Mouse (Mus musculus): ENCODE measurements around the gene Pacsin1. TPM values are rescaled to one million over a fixed set of nuclear protein-coding genes. Genes with fewer than 3 reads are reported as not detected.

Gene Pacsin1
- total RNA-seq, 2 experiments from 2014 or later = 0.44 to 0.87 TPM

- ATAC-seq (ENCODE audit: poor library complexity, severe bottlenecking) = no peak
These were observed 64.4 kb downstream of the Pacsin1 start for GRCm38 (mm10) chr17:27719663-27720062.

GRCm38 (mm10) chr17:27720326-27720725 is 65.0 kb downstream of the Pacsin1 start:
- no peak for ATAC-seq (ENCODE audit: poor library complexity, severe bottlenecking)

DNA sequence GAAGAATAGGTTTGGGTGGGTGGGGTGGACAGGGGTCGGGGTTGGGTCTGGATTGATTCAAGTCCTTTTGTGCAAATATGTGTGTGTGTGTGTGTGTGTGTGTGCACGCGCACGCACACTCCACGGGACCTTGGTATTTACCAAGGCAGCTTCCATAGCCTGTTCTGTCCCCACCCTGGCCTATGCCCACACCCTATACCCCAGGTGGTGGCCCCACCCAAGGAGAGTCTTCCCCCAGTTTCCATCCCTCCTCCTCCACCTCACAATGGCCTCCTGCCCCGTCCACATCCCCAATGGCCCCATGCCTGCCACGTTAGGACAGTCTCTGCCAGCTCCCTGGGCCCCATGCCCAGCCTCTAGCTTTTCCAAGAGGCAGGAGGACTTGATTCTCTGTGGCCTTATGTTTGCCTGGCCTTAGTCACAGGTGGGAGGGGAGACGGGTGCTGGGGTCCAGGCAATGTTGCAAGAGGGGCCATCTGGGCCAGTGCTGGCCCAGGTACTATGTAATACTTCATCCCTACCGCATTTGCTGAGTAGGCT is 65.9 kb downstream of the Pacsin1 start:
- no peak for ATAC-seq (ENCODE audit: poor library complexity, severe bottlenecking)

DNA sequence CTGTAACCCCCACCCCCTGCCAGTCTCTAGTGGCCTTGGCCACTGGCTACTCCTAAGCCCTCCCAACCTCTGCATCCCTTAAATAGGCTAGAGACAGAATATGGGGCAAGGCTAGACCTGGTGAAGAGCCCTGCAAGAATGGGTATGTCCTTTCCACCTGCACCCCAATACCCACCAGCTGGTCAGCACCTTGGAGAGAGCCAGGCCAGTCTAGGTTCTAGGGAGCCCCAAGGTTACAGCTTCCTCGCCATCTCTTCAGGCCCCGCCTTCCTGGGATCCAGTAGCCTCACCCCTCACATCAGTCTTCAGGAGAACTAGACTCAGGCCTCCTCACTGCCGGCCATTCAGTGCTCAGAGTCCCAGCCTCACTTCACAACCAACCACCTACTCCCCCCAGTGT is 69.0 kb downstream of the Pacsin1 start:
- ATAC-seq (ENCODE audit: poor library complexity, severe bottlenecking) = no peak

- ATAC-seq (ENCODE audit: poor library complexity, severe bottlenecking) = no peak
These were observed 69.7 kb downstream of the Pacsin1 start for GRCm38 (mm10) chr17:27725011-27725410.

DNA sequence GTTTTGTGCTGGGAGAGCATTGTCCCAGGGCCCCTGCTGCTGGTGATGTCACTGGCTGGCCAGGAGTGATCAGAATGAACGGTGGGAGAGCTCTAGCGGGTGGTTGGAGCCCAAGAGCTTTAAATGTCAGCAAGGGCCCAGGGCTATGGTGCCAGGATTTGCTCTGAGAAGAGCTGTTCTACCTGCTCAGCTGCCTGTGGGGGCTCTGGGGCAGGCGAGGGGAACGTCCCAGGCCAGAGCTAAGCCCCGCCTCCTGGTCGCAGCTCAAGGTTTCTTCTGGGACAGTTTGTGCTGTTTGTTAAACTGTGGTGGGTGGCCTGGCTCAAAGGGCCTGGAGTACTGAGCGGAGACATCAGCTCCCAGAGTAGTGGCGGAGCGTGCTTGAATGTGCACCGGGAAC is 70.1 kb downstream of the Pacsin1 start:
- no peak for ATAC-seq (ENCODE audit: poor library complexity, severe bottlenecking)

- no peak for ATAC-seq (ENCODE audit: poor library complexity, severe bottlenecking)
These were observed 71.2 kb downstream of the Pacsin1 start for GRCm38 (mm10) chr17:27726527-27726926.

- no peak for ATAC-seq (ENCODE audit: poor library complexity, severe bottlenecking)
These were observed 73.5 kb downstream of the Pacsin1 start, which contains the start of gene Spdef for GRCm38 (mm10) chr17:27728770-27729169. Spdef (minus strand) TSS chr17:27728955.

DNA sequence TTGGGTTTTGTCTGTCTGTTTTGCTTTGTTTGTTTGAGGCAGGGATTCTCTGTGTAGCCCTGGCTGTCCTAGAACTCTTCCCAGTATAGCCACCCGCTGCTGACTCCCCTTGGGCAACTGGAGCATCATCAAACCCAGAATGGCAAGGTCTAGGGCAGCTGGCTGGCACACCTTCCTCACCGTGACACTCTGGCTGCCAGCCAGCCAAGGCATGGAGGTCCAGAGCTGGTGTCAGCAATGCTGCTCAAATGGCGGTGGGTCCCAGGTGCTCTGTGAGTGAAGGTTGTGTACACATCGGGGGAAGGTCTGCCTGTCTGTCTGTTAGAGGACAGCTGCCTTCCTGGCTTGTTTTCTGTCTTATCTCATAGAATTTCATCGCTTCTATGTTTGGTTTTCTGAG is 76.8 kb downstream of the Pacsin1 start:
- no peak for ATAC-seq (ENCODE audit: poor library complexity, severe bottlenecking)

DNA sequence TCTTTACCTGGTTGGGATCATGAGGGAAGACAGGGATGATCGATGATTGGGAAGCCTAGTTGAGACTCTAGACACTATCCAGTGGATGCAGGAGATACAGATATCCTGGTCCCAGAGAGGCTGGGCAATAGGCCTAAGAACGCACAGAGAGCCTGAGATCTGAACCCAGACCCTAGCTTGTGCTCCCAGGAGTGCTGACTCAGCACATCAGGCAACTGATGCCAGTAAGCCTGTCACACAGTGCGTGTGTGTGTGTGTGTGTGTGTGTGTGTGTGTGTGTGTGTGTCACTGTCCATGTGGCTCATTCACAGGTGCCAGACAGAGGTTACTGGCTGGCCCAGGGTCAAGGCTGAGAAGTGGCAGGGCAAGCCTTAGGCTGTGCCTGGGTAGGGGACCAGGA is 77.4 kb downstream of the Pacsin1 start:
- no peak for ATAC-seq (ENCODE audit: poor library complexity, severe bottlenecking)

DNA sequence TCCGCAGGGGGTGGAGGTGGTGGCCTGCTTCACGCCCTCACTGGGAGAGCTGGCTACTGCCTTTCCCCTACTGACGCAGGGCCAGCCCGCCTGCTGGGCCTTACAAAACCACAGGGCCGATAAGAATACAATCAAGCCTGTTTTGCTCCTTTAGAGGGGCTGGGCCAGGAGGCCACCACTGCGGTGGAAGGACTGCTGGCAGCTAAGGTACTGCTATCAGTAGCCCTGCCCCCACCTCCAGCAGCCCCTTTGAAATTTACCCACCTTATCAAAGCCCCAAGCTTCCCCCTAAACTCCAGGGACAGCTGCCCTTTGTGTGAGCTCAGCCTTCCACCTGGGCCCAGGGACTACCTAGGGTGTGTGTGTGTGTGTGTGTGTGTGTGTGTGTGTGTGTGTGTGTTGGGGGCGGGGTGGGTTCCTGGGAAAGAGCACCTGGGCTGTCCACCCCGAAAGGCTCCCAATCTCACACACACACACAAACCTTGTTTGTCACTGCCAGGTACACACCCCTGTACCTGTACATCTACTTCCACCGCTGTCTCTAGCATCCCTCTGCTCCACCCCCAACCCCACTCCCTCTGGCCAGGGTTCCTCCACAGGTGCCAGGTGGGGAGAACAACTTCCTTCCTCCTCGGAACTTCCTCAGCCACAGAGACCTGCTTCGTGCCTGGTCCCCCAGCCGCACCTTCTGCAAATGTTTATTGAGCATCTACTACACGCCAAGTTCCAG is 79.2 kb downstream of the Pacsin1 start:
- ATAC-seq (ENCODE audit: poor library complexity, severe bottlenecking) = no peak

GRCm38 (mm10) chr17:27740961-27741360 is 85.7 kb downstream of the Pacsin1 start:
- no peak for ATAC-seq (ENCODE audit: poor library complexity, severe bottlenecking)

DNA sequence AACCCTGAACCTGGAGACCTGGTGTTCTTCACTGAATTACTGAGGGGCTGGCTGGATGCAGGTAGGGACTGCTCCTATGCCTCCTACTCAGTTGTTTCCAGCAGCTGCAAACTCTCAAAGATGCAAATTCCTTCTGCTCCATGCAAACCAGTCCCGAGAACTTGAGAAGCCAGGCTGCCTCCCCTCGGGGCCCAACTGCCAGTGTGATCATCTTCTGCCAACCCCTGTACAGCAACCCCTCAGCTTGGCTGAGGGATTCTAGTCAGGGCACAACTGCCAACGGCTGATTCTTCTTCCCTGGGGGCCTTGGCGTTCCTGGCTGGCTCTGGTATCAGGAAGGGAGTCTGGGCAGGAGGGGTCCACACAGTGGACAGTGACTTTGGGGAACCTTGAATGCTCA is 91.1 kb downstream of the Pacsin1 start:
- no peak for ATAC-seq (ENCODE audit: poor library complexity, severe bottlenecking)

- no peak for ATAC-seq (ENCODE audit: poor library complexity, severe bottlenecking)
These were observed 92.8 kb downstream of the Pacsin1 start for GRCm38 (mm10) chr17:27748123-27748522.

GRCm38 (mm10) chr17:27750451-27750942 is 95.2 kb downstream of the Pacsin1 start:
- ATAC-seq (ENCODE audit: poor library complexity, severe bottlenecking) = no peak

- no peak for ATAC-seq (ENCODE audit: poor library complexity, severe bottlenecking)
These were observed 96.2 kb downstream of the Pacsin1 start for GRCm38 (mm10) chr17:27751314-27752202.

DNA sequence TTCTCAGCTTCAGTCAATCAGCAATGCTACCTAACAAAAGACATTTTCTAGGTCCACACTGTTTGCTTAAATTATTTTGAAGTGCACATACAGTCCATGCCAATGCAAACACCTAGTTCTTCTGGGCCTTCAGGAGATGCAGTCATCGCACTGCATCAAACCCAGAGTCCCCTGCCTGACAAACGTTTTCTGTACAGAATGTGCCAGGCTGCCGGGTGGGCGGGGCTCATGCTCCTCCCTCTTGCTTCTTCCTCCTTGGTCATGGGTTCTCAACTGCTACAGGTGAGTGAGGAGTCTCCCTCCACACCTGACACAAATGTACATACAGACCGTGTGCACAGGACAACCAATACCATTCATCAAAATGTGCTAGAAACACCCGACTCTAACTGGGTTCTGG is 104.9 kb downstream of the Pacsin1 start:
- ATAC-seq (ENCODE audit: poor library complexity, severe bottlenecking) = no peak
